Mouse (Mus musculus) liver (tissue): ENCODE measurements at regions not wholly inside any gene's neighbourhood (a gene's known extent, or its start where the extent isn't known, plus 50 kb on each side); places are given as distances from the start of the nearest gene placed in this dataset.
"Not testable (repeated sequence)": the region's sequence is repeated elsewhere in the genome, so short reads cannot be mapped to it uniquely, and the experiment has no call there.

Experiments used
- DNase-seq: peaks from one replicate; pipeline ENCODE4 v3.0.0-alpha.2; 2020; ENCODE audit warnings: mixed read lengths

- no peak for DNase-seq
These were observed 51.8 kb upstream of the Sv2b start for GRCm38 (mm10) chr7:75360874-75361273.

GRCm38 (mm10) chr7:75362541-75362940 lies 53.5 kb upstream of the Sv2b start:
- no peak for DNase-seq

GRCm38 (mm10) chr7:75365480-75365879 lies 56.4 kb upstream of the Sv2b start:
- DNase-seq = no peak

GRCm38 (mm10) chr7:75366285-75366882 lies 57.3 kb upstream of the Sv2b start:
- peak; percentile 68 for DNase-seq

- DNase-seq = no peak
These were observed 59.3 kb upstream of the Sv2b start for GRCm38 (mm10) chr7:75368315-75368714.

GRCm38 (mm10) chr7:75369366-75369765 lies 60.3 kb upstream of the Sv2b start:
- no peak for DNase-seq

GRCm38 (mm10) chr7:75370595-75371519 lies 61.8 kb upstream of the Sv2b start:
- DNase-seq = peak; percentile 61

- DNase-seq = no peak
These were observed 62.4 kb upstream of the Sv2b start for GRCm38 (mm10) chr7:75371520-75371876.

GRCm38 (mm10) chr7:75371991-75372390 lies 62.9 kb upstream of the Sv2b start:
- peak; percentile 39 for DNase-seq

GRCm38 (mm10) chr7:75372892-75373444 lies 63.9 kb upstream of the Sv2b start:
- DNase-seq = no peak

GRCm38 (mm10) chr7:75374506-75374905 lies 65.4 kb upstream of the Sv2b start:
- DNase-seq = no peak

GRCm38 (mm10) chr7:75379595-75379994 lies 70.5 kb upstream of the Sv2b start:
- DNase-seq = no peak

GRCm38 (mm10) chr7:75384506-75384911 lies 70.8 kb upstream of the Akap13 start:
- no peak for DNase-seq

GRCm38 (mm10) chr7:75387033-75387432 lies 68.3 kb upstream of the Akap13 start:
- DNase-seq = no peak

GRCm38 (mm10) chr7:75387821-75388431 lies 67.4 kb upstream of the Akap13 start:
- no peak for DNase-seq

- DNase-seq = peak; percentile 35
These were observed 65.2 kb upstream of the Akap13 start for GRCm38 (mm10) chr7:75390162-75390561.

- no peak for DNase-seq
These were observed 62.6 kb upstream of the Akap13 start for GRCm38 (mm10) chr7:75392783-75393182.

- no peak for DNase-seq
These were observed 61.9 kb upstream of the Akap13 start for GRCm38 (mm10) chr7:75393466-75393865.

- no peak for DNase-seq
These were observed 60.3 kb upstream of the Akap13 start for GRCm38 (mm10) chr7:75394866-75395580.

- DNase-seq = no peak
These were observed 57.8 kb upstream of the Akap13 start for GRCm38 (mm10) chr7:75397559-75397958.

- DNase-seq = not testable (repeated sequence)
These were observed 56.9 kb upstream of the Akap13 start for GRCm38 (mm10) chr7:75398480-75398879.

- DNase-seq = peak; percentile 26
These were observed 56.2 kb upstream of the Akap13 start for GRCm38 (mm10) chr7:75398904-75399724.
